Mouse (Mus musculus) CD4-positive, CD25-positive, alpha-beta regulatory T cell, adult 4 months (primary cell): Measurements from ENCODE around the gene Rasa1. TPM values are rescaled to one million over a fixed set of nuclear protein-coding genes. Genes with fewer than 3 reads are reported as not detected.

Source experiments
- polyA plus RNA-seq, 2 experiments: library from polyadenylated mRNA; unstranded; fragments of 100-300 nt; shearing (Covaris generic); gene quantifications; one replicate each; pipeline ENCODE4 v1.2.1; 2017

The Rasa1 gene
- polyA plus RNA-seq, 2 experiments from 2014 or later, result 85.8 to 136 TPM

Other genes starting within 250 kb of the Rasa1 start
- 100 to 1,000 TPM; 109 to 157 TPM for gene Ccnh, start 99.7 kb downstream of the Rasa1 start, polyA plus RNA-seq